Mouse (Mus musculus) spleen, adult 2 months (tissue): ENCODE measurements at regions not wholly inside any gene's neighbourhood (a gene's known extent, or its start where the extent isn't known, plus 50 kb on each side); places are given as distances from the start of the nearest gene placed in this dataset.

Source experiments
- CTCF ChIP-seq: fragments of 200-500 bp; IDR thresholded peaks from 2 replicates; pipeline ENCODE4 v1.5.1; 2011; ENCODE audit warnings: mild to moderate bottlenecking, inconsistent platforms; ENCODE audit not compliant: insufficient read depth, insufficient read length, insufficient replicate concordance; ENCODE audit errors: extremely low read depth
- POLR2A ChIP-seq: fragments of 200-500 bp; IDR thresholded peaks from 2 replicates; pipeline ENCODE4 v1.6.1; 2011; ENCODE audit warnings: low read depth, low read length, inconsistent platforms

- TF ChIP-seq CTCF (no peak), POLR2A (no peak)
Observed at GRCm38 (mm10) chr13:110802841-110803240, 408.0 kb downstream of the Plk2 start.
